Mouse (Mus musculus): ENCODE data around the gene Hddc3.

DNA sequence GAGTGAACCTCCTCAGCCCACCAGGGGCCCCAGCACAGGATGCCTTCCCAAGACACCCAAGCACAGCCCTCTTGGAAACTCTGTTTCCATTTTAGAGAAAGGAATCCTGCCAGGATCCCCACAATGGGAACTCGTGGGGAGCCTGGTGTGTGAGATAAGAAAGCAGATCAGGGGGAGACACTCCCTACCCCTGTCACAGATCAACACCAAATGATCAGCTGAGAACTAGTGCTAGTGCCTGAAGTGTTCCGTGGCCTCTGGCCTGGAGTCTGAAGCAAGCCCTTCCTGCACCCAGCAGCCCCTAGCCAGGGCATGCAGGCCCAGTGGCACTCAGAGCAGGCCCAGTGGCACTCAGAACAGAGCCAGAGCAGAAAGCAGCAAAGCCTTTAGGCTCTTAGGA lies 7.9 kb downstream of the Hddc3 start:
- TF ChIP-seq CTCF (IDR thresholded peaks at IDR 0.05; ENCODE audit: low read depth) (no peak), EP300 (optimal IDR thresholded peaks at IDR 0.05) (no peak)

Measured in stomach, postnatal 0 days (tissue).